Mouse (Mus musculus): ENCODE measurements around the gene H2afy2.
A peak's percentile ranks its signal among the peaks of the same experiment; 100 is the strongest.

Gene H2afy2

GRCm38 (mm10) chr10:61782799-61783611, 942 bp downstream of the H2afy2 start:
- peak in 1 of 2 experiments; percentile 2 for DNase-seq

- no peak for DNase-seq
These were observed 2.4 kb downstream of the H2afy2 start for GRCm38 (mm10) chr10:61781461-61782128.

- DNase-seq, result no peak
These were observed 17.1 kb downstream of the H2afy2 start for GRCm38 (mm10) chr10:61766806-61767205.

GRCm38 (mm10) chr10:61765558-61765957, 18.4 kb downstream of the H2afy2 start:
- DNase-seq, result no peak

- no peak for DNase-seq
These were observed 19.3 kb downstream of the H2afy2 start for GRCm38 (mm10) chr10:61764689-61765088.

- no peak for DNase-seq
These were observed 24.1 kb downstream of the H2afy2 start for GRCm38 (mm10) chr10:61759869-61760268.

- DNase-seq, result no peak
These were observed 25.0 kb downstream of the H2afy2 start for GRCm38 (mm10) chr10:61758904-61759303.

- DNase-seq, result no peak
These were observed 26.9 kb downstream of the H2afy2 start for GRCm38 (mm10) chr10:61757022-61757421.

GRCm38 (mm10) chr10:61753071-61753470, 30.9 kb downstream of the H2afy2 start:
- no peak for DNase-seq

- no peak for DNase-seq
These were observed 32.3 kb downstream of the H2afy2 start for GRCm38 (mm10) chr10:61751534-61752219.

- DNase-seq, result no peak
These were observed 33.9 kb downstream of the H2afy2 start for GRCm38 (mm10) chr10:61750014-61750413.

- DNase-seq, result no peak
These were observed 36.6 kb downstream of the H2afy2 start for GRCm38 (mm10) chr10:61747302-61747701.

GRCm38 (mm10) chr10:61745133-61745532, 38.8 kb downstream of the H2afy2 start:
- DNase-seq, result no peak

- DNase-seq, result no peak
These were observed 41.6 kb downstream of the H2afy2 start for GRCm38 (mm10) chr10:61742336-61742735.

- no peak for DNase-seq
These were observed 42.1 kb downstream of the H2afy2 start for GRCm38 (mm10) chr10:61741873-61742272.

- DNase-seq, result no peak
These were observed 42.6 kb downstream of the H2afy2 start for GRCm38 (mm10) chr10:61741306-61741705.

- no peak for DNase-seq
These were observed 45.8 kb downstream of the H2afy2 start for GRCm38 (mm10) chr10:61738126-61738525.

GRCm38 (mm10) chr10:61737537-61737936, 46.4 kb downstream of the H2afy2 start:
- no peak for DNase-seq

- no peak for DNase-seq
These were observed 47.3 kb downstream of the H2afy2 start for GRCm38 (mm10) chr10:61736671-61737078.

- DNase-seq, result no peak
These were observed 49.6 kb downstream of the H2afy2 start for GRCm38 (mm10) chr10:61734377-61734776.

GRCm38 (mm10) chr10:61730171-61730570, 53.8 kb downstream of the H2afy2 start:
- DNase-seq, result no peak

GRCm38 (mm10) chr10:61729181-61729580, 54.8 kb downstream of the H2afy2 start:
- no peak for DNase-seq

- no peak for DNase-seq
These were observed 60.7 kb downstream of the H2afy2 start for GRCm38 (mm10) chr10:61723271-61723670.

GRCm38 (mm10) chr10:61722215-61722614, 61.7 kb downstream of the H2afy2 start:
- no peak for DNase-seq
